Mouse (Mus musculus): ENCODE measurements at regions not wholly inside any gene's neighbourhood (a gene's known extent, or its start where the extent isn't known, plus 50 kb on each side); places are given as distances from the start of the nearest gene placed in this dataset.

- no peaks in the 10 kb centered on the region for H3K9me3 ChIP-seq (ENCODE audit: low read length)
- no peak for DNase-seq (ENCODE audit: low spot score)
Observed at GRCm38 (mm10) chr6:84430925-84431621, 162.6 kb downstream of the Cyp26b1 start.

GRCm38 (mm10) chr6:84430146-84430545 lies 163.6 kb downstream of the Cyp26b1 start:
- WGBS, result 42% methylated on average over 4 of the region's 4 CpGs

More at GRCm38 (mm10) chr6:84430925-84431621, 162.6 kb downstream of the Cyp26b1 start:
- Histone ChIP-seq H3K9ac (replicated peaks; ENCODE audit: low read depth) (no peak overlapping the region), H3K4me1 (ENCODE audit: insufficient read depth, low read depth, low read length) (no peaks in the 10 kb centered on the region), H3K36me3 (ENCODE audit: insufficient read depth, low read length) (no peaks in the 10 kb centered on the region), H3K4me3 (ENCODE audit: low read depth, low read length) (no peak overlapping the region), H3K27ac (ENCODE audit: low read length) (no peak overlapping the region), H3K27me3 (replicated peaks; ENCODE audit: insufficient read depth, low read length) (no peaks in the 10 kb centered on the region), H3K4me2 (replicated peaks; ENCODE audit: low read depth, low read length) (no peak overlapping the region)
- no peak for ATAC-seq
- 55% methylated on average over 12 of the region's 12 CpGs for WGBS
- no peak for TF ChIP-seq CTCF (IDR thresholded peaks at IDR 0.05)
- no peak for TF ChIP-seq EP300 (IDR thresholded peaks at IDR 0.05)

GRCm38 (mm10) chr6:84429247-84429646 lies 164.5 kb downstream of the Cyp26b1 start:
- H3K4me3 ChIP-seq (ENCODE audit: low read depth, low read length), result no peak overlapping the region
- H3K36me3 ChIP-seq (ENCODE audit: insufficient read depth, low read length), result no peaks in the 10 kb centered on the region
- no peak overlapping the region for H3K9ac ChIP-seq (replicated peaks; ENCODE audit: low read depth)
- no peak for ATAC-seq
- no peaks in the 10 kb centered on the region for H3K27me3 ChIP-seq (replicated peaks; ENCODE audit: insufficient read depth, low read length)
- TF ChIP-seq CTCF (IDR thresholded peaks at IDR 0.05) (no peak), EP300 (IDR thresholded peaks at IDR 0.05) (no peak)
- DNase-seq (ENCODE audit: low spot score), result no peak
- WGBS, result 77% methylated on average over 8 of the region's 8 CpGs
- H3K27ac ChIP-seq (ENCODE audit: low read length), result no peak overlapping the region
- no peak overlapping the region for H3K4me2 ChIP-seq (replicated peaks; ENCODE audit: low read depth, low read length)
- no peaks in the 10 kb centered on the region for H3K9me3 ChIP-seq (ENCODE audit: low read length)
- H3K4me1 ChIP-seq (ENCODE audit: insufficient read depth, low read depth, low read length), result no peaks in the 10 kb centered on the region

More at GRCm38 (mm10) chr6:84430146-84430545, 163.6 kb downstream of the Cyp26b1 start:
- TF ChIP-seq EP300 (IDR thresholded peaks at IDR 0.05) (no peak), CTCF (IDR thresholded peaks at IDR 0.05) (no peak)
- Histone ChIP-seq H3K4me2 (replicated peaks; ENCODE audit: low read depth, low read length) (no peak overlapping the region), H3K4me3 (ENCODE audit: low read depth, low read length) (no peak overlapping the region), H3K36me3 (ENCODE audit: insufficient read depth, low read length) (no peaks in the 10 kb centered on the region), H3K9me3 (ENCODE audit: low read length) (no peaks in the 10 kb centered on the region), H3K9ac (replicated peaks; ENCODE audit: low read depth) (no peak overlapping the region), H3K4me1 (ENCODE audit: insufficient read depth, low read depth, low read length) (no peaks in the 10 kb centered on the region), H3K27me3 (replicated peaks; ENCODE audit: insufficient read depth, low read length) (no peaks in the 10 kb centered on the region), H3K27ac (ENCODE audit: low read length) (no peak overlapping the region)
- ATAC-seq, result no peak
- DNase-seq (ENCODE audit: low spot score), result no peak

GRCm38 (mm10) chr6:84426691-84427090 lies 167.0 kb downstream of the Cyp26b1 start:
- no peaks in the 10 kb centered on the region for H3K27me3 ChIP-seq (replicated peaks; ENCODE audit: insufficient read depth, low read length)
- no peaks in the 10 kb centered on the region for H3K36me3 ChIP-seq (ENCODE audit: insufficient read depth, low read length)
- no peak for DNase-seq (ENCODE audit: low spot score)
- H3K4me1 ChIP-seq (ENCODE audit: insufficient read depth, low read depth, low read length), result peaks cover 3% of the 10 kb centered on the region; the same call in 1 of the 2 replicates
- no peaks in the 10 kb centered on the region for H3K9me3 ChIP-seq (ENCODE audit: low read length)
- H3K9ac ChIP-seq (replicated peaks; ENCODE audit: low read depth), result no peak overlapping the region
- H3K4me2 ChIP-seq (replicated peaks; ENCODE audit: low read depth, low read length), result no peak overlapping the region
- TF ChIP-seq CTCF (IDR thresholded peaks at IDR 0.05) (no peak), EP300 (IDR thresholded peaks at IDR 0.05) (no peak)
- WGBS, result 64% methylated on average over 8 of the region's 8 CpGs
- no peak overlapping the region for H3K27ac ChIP-seq (ENCODE audit: low read length)
- H3K4me3 ChIP-seq (ENCODE audit: low read depth, low read length), result no peak overlapping the region
- ATAC-seq, result no peak

GRCm38 (mm10) chr6:84425823-84426222 lies 167.9 kb downstream of the Cyp26b1 start:
- peak; percentile 89 for TF ChIP-seq CTCF (IDR thresholded peaks at IDR 0.05)
- no peak for TF ChIP-seq EP300 (IDR thresholded peaks at IDR 0.05)
- DNase-seq (ENCODE audit: low spot score), result peak; percentile 43
- ATAC-seq, result peak; percentile 40; the same call in 1 of the 2 replicates

GRCm38 (mm10) chr6:84422946-84423345 lies 170.8 kb downstream of the Cyp26b1 start:
- Histone ChIP-seq H3K4me1 (ENCODE audit: insufficient read depth, low read depth, low read length) (peaks cover 3% of the 10 kb centered on the region; the same call in 1 of the 2 replicates), H3K9ac (replicated peaks; ENCODE audit: low read depth) (no peak overlapping the region), H3K36me3 (ENCODE audit: insufficient read depth, low read length) (no peaks in the 10 kb centered on the region), H3K27ac (ENCODE audit: low read length) (no peak overlapping the region), H3K27me3 (replicated peaks; ENCODE audit: insufficient read depth, low read length) (no peaks in the 10 kb centered on the region), H3K9me3 (ENCODE audit: low read length) (no peaks in the 10 kb centered on the region), H3K4me3 (ENCODE audit: low read depth, low read length) (no peak overlapping the region), H3K4me2 (replicated peaks; ENCODE audit: low read depth, low read length) (no peak overlapping the region)
- ATAC-seq (no peak), DNase-seq (ENCODE audit: low spot score) (no peak)
- 25% methylated on average over 3 of the region's 3 CpGs for WGBS
- TF ChIP-seq CTCF (IDR thresholded peaks at IDR 0.05) (no peak), EP300 (IDR thresholded peaks at IDR 0.05) (no peak)

More at GRCm38 (mm10) chr6:84425823-84426222, 167.9 kb downstream of the Cyp26b1 start:
- Histone ChIP-seq H3K9me3 (ENCODE audit: low read length) (no peaks in the 10 kb centered on the region), H3K36me3 (ENCODE audit: insufficient read depth, low read length) (no peaks in the 10 kb centered on the region), H3K4me3 (ENCODE audit: low read depth, low read length) (no peak overlapping the region), H3K27me3 (replicated peaks; ENCODE audit: insufficient read depth, low read length) (no peaks in the 10 kb centered on the region), H3K4me1 (ENCODE audit: insufficient read depth, low read depth, low read length) (peaks cover 3% of the 10 kb centered on the region; the same call in 1 of the 2 replicates), H3K4me2 (replicated peaks; ENCODE audit: low read depth, low read length) (no peak overlapping the region), H3K9ac (replicated peaks; ENCODE audit: low read depth) (no peak overlapping the region), H3K27ac (ENCODE audit: low read length) (no peak overlapping the region)
- WGBS, result 30% methylated on average over 4 of the region's 4 CpGs

Data from lung, postnatal 0 days (tissue).